Mouse (Mus musculus) kidney, adult 18-20 months (tissue): ENCODE results near the gene Sirt3.
A peak's percentile ranks its signal among the peaks of the same experiment; 100 is the strongest.

Experiments
- DNase-seq: peaks from one replicate; pipeline ENCODE4 v3.0.0; 2021

Gene Sirt3

GRCm38 (mm10) chr7:140847755-140848580, 34.1 kb downstream of the Sirt3 start, which contains the start of gene Odf3:
Gene Odf3, plus strand, starts transcription at chr7:140847805.
- peak; percentile 66 for DNase-seq

GRCm38 (mm10) chr7:140846676-140847075, 35.4 kb downstream of the Sirt3 start:
- DNase-seq, result no peak

GRCm38 (mm10) chr7:140845683-140846082, 36.4 kb downstream of the Sirt3 start:
- no peak for DNase-seq

- peak; percentile 91 for DNase-seq
Observed at GRCm38 (mm10) chr7:140844905-140845665, 37.0 kb downstream of the Sirt3 start, which contains the start of gene Scgb1c1. Gene Scgb1c1, plus strand, starts transcription at chr7:140845547.

- DNase-seq, result no peak
Observed at GRCm38 (mm10) chr7:140843806-140844205, 38.3 kb downstream of the Sirt3 start.

DNA sequence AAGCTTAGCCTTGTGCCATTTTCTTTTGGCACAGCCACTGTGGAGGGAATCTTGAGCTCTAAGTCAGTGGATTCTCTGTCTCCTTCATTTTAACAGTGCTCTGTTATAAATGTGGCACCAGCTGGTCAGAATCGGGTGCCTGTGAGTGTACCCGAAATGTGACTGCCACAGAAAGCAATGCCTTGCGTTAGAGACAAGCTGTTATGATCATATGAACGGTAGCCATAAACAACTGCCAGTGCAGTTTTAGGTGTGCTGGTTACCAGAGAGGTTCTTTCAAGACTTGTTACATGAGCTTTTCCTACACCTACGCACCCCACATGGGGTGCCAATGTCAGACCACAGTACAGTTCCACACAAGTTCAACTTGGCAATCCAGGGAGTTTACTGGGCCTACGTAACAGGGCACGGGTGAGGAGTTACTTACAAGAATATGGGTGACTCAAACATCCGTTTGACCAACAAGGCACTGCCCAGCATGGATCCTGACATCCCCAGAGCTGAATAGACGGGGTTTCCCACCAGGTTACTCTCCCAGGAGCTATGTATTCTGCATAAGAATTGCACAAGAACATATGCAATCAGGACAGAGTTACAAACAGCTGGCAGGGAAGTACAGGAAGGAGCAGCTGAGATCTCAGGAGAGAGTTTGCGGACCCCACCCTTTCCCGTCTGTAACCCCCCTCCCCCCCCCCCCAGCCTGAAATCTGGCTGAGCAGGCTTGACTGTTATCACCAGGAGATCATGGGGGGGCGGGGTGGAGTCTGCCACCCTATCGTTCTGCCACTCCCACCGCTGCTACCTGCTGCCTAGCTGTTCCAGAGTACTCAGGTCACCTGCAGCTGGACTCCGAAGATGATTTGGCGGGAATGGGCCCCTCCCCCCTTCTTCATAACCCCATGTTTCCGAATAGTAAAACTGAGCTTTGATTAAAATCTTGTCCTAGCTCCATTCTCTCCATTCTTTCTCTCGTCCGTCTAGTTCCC, 41.1 kb downstream of the Sirt3 start:
- no peak for DNase-seq

GRCm38 (mm10) chr7:140839556-140839955, 42.6 kb downstream of the Sirt3 start:
- DNase-seq, result no peak

DNA sequence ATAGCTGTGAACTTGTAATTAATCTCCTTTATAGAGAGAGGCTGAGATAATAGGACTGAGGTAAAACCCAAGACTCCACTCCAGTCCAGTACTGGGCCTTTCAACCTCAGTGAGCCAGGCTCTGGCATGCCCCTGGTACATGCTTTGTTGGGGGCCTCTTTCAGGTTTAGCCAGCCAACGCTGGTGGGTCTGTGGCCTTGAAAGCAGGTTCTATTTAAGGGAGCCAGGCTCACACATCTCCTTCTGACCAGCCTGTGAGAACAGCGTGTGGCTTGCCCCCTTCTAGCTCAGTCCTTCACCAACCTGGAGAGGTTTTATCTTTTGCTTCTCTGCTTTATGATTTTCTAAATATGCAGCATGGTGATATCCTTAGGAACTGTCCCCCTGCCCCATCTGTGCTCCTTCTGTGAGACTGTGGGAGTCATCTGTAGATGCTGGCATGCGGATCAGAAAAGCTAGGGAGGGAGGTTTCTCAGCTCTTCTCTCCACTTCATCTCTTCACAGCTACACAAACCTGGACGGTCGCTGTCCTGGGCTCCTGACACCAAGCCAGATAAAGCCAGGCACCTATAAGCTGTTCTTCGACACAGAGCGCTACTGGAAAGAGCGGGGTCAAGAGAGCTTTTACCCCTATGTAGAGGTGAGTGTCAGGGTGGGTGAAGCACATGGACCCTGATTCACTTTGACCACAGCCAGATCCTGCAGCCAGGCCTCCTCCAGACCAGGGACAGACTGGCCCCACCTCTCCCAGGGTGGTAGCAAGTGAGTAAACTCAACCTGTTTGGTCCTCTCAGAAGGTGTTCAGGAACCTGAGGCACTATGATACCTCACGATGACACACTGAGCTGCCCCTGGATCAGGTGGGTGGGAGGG, 45.6 kb downstream of the Sirt3 start:
- DNase-seq, result no peak

GRCm38 (mm10) chr7:140835758-140836087, 46.4 kb downstream of the Sirt3 start:
- no peak for DNase-seq

DNA sequence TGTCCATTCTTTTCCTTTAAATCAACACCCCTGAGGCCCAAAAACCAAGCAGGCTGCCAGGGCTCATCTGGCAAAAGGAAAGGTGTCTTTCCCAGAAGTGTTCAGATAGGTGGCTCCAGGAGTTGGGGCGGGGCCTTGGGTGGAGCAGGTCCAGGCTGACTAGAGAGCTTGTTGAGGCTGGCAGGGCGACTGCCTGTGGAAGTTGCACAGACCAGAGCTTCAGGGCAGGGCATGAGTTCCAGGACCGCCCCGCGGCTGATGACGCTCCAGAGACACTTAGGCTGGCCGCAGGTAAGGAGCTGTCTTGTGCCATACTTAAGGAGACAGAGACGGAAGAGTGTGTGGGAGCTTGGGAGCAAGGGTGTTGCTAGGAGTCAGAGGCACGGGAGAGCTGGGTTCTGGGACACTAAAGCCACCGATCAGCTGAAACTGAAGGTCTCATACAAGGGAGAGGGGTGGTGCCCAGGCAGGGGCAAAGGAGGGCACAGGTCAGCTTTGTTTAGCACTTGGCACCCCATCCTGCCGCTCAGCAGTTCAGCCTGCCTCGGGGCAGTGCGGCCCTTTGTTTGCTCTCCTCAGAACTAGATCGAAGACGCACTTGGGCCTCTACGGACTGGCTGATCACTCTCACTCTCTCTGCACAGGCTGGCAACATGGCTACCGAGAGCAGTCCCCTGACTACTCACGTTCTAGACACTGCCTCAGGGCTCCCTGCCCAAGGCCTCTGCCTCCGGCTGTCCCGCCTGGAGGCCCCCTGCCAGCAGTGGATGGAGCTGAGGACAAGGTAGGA, 46.9 kb downstream of the Sirt3 start, which contains the start of gene Urah:
Gene Urah, plus strand, starts transcription at position 51 of the 790 bp plus-strand sequence.
- DNase-seq, result peak; percentile 40

DNA sequence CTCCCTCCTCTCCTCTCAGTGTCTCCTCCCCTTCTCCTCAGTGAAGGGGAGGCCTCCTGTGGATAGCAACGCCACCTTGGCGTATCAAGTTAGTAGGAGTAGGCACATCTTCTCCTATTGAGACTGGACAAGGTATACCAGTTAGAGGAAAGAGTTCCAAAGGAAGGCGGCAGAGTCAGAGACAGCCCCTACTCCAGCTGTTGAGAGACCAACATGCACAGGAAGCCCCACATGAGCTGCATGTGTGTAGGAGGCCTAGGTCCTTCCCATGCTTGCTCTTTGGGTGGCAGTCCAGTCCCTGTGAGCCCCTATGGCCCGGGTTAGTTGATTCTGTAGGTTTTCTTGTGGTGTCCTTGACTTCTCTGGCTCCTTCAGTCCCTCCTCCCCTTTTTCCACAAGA, 48.8 kb downstream of the Sirt3 start:
- no peak for DNase-seq

DNA sequence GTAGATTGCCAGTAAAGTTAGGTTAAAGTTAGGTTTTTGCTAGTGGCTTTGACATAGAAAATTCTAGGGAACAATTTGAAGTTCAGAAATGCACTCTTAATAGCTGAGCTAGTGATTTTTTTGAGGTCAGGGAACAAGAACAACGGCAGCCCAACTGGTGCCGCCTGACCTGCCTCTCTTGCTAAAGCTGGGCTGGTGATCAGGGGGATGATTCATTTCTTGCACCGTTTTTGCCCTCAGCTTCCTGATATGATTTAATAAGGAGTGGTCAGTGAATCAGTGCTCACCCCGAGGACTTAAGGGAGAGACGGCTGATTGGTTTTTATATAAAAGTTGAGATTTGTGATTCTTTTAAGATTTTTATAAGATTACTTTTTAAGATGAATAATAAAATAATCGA, 50.7 kb downstream of the Sirt3 start:
- DNase-seq, result no peak

DNA sequence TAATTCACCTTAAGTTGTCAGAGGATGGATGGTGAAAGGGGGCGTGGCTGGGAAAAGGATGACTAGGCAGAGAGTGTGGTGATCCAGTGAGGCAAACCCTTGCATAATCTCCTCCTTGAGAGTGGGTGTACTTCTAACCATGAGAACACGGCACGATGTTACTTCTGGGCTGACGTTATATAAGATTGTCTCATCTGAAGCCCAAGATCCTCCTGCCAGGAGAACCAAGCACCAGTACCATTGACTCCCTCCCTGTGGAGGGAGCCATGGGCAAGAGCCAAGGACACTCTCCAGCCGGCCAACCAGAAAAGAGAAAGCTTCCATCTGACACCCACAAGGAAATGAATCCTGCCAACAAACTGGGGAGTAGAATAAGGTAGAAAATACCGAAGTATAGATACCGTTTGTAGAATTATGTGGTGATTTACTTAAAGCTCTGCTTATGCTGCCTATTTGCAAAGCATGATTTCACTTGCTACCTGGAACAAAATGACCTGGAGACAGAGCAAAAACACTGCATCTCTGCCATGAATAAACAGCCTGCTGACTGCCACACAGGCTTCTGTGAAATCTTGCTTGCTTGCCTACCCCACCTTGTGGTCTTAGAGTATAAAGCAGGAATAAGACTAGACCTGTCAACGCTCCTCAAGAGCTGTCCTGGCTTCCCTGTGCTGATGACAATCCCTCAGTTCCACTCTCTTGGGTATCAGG, 53.8 kb downstream of the Sirt3 start:
- peak; percentile 71 for DNase-seq

- DNase-seq, result no peak
Observed at GRCm38 (mm10) chr7:140822731-140823130, 59.4 kb downstream of the Sirt3 start.

DNA sequence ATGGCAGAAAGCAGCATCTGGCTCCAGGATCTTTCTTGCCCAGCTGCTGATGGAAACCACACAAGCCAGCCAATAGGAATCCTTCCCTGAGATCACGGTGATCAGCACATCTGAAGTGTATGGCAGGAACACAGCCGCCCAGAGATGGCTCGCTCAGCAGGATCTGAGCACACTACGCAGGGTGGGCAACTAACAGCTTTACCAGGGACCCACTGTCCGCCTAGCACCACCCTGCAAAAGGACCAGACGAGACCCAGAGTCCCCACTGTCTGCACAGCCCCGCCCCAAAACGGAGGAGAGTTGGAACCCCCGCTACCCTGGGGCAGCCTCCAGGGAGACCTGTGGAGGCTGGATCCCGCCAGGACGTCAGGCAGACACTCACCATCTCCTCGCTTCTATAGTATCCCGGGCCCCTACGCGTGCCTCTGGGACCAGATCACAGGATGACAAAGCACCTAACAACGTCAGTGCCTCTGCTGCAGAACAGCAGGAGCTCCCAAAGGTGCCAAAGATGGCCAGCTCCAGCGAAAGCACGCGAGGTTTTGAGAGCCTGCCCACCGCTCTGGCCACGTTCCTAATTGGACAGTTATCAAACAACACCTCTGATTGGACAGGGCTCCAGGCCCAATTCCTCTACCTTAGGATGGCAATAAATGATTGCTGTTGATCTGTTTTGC, 60.3 kb downstream of the Sirt3 start, which contains the start of gene Zfp941:
Gene Zfp941, minus strand, starts transcription at position 526 of the 677 bp plus-strand sequence.
- DNase-seq, result peak; percentile 52

GRCm38 (mm10) chr7:140821305-140821652, 60.8 kb downstream of the Sirt3 start:
- DNase-seq, result no peak

DNA sequence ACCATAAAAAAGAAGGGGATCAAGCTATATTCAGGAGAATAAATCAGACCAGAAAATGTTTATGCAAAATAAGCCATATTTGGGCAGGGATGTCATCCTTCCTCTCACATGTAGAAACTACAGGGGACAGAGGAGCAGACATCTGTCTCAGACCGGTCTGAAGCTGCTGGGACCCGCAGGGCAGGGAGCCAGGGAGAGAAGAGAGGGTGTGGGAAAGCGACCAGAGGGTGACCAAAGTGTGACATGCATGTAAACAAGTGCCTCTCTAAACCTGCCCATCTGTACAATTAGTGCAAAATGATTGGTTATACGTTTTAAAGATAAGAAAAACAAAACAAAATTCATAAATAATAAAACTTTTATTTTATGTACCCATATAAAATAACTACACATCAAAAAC, 61.9 kb downstream of the Sirt3 start:
- DNase-seq, result no peak
